Mouse (Mus musculus): ENCODE measurements around the gene Gm6803.
"Not testable (repeated sequence)": the region's sequence is repeated elsewhere in the genome, so short reads cannot be mapped to it uniquely, and the experiment has no call there.

Gm6803 gene

DNA sequence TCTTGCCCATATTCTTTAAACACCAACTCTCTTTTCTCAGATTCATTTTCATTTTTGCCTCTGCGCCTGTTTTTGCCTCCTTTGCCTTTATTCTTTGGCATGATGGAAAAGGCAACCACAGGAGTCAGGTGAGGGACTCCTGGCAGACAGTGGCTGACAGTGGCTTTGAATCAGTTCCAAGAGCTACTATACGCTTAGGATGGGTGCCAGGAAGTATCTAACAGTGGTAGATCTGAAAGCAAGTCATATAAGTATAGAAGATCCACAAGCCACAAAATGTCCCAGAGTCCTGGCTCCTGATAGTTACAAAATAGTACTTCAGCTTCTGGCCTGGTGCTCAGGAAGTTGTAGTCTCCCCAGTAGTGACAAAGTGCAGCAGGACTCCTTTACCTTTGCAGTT, at the start of gene Gm6803:
Gene Gm6803 (minus strand): TSS at position 101 of the 400 bp plus-strand sequence.
- DNase-seq: not testable (repeated sequence)

- not testable (repeated sequence) for DNase-seq
These were observed 26.7 kb upstream of the Gm6803 start for GRCm38 (mm10) chr12:88045226-88045625.

DNA sequence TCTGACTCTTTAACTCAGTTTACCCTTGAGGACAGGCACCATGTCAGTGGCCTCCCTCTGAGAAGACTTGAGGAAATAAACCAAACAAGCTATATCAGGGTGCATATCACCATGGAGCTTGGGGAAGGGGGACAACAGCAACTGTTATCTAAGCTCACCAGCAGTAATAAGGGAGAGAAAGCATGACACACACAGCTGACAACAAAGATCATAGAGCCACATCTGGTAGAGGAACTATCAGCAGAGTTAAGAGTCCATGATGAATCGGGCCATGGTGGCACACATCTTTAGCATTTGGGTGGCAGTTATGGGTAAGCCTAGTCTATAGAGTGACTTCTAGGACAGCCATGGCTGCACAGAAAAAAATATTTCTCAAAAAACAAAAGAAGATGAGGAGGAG, 21.1 kb upstream of the Gm6803 start:
- not testable (repeated sequence) for DNase-seq

DNA sequence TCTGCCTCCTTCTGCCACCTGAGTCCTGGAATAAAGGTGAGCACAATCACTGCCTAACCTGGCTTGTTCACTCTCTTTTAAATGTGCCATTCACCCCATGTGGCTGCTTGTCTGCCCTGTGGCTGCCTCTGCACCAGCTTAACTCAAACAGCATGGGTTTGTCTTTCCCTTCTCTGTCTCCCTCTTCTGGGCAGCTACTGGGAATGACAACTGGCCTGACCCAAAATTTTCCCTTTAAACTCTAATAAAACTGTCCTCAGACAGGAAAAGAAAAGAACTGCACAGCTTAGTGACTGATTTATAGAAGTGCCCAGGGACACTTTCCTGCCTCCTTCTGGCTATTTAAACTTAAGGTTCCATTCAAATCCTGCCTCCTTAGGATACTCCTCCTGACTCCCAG, 20.5 kb upstream of the Gm6803 start:
- not testable (repeated sequence) for DNase-seq

- DNase-seq: not testable (repeated sequence)
These were observed 13.7 kb upstream of the Gm6803 start for GRCm38 (mm10) chr12:88032250-88032649.

DNA sequence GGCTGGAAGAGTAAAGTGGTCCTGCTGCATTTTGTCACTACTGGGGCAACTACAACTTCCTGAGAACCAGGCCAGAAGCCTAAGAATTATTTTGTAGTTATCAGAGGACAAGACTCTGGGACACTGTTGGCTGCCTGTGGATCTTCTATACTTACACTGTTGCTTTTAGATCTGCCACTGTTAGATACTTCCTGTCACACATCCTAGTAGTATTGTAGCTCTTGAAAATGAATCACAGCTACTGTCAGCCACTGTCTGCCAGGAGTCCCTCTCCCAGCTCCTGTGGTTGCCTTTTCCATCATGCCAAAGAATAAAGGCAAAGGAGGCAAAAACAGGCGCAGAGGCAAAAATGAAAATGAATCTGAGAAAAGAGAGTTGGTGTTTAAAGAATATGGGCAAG, 8.1 kb upstream of the Gm6803 start, which contains the start of gene Gm2056:
Gene Gm2056 (plus strand): TSS at position 301 of the 400 bp plus-strand sequence.
- DNase-seq: not testable (repeated sequence)

DNA sequence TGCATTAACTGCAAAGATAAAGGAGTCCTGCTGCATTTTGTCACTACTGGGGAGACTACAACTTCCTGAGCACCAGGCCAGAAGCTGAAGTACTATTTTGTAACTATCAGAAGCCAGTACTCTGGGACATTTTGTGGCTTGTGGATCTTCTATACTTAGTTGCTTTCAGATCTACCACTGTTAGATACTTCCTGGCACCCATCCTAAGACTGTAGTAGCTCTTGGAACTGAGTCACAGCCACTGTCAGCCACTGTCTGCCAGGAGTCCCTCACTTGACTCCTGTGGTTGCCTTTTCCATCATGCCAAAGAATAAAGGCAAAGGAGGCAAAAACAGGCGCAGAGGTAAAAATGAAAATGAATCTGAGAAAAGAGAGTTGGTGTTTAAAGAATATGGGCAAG, 7.0 kb downstream of the Gm6803 start, which contains the start of gene Gm2075:
Gene Gm2075 (plus strand): TSS at position 301 of the 400 bp plus-strand sequence.
- DNase-seq: not testable (repeated sequence)

DNA sequence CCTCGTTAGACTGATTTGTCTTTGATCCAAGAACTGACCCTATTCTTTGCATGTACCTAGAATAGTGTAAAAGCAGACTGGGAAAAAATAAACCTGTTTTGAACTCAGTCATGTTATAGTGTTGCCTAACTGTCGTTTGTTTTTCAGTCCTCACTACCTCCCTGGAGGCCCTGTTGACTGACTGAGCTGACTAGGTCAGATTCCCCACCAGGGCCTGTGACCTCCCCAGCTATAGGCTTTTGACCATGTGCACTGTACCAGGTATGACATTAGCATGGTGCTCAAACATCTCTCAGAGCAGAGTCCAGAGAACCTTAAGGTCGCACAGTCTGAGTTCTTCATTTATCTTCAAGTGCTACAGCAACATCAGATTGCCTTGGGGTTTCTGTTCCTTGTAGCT, 14.5 kb downstream of the Gm6803 start:
- not testable (repeated sequence) for DNase-seq

DNA sequence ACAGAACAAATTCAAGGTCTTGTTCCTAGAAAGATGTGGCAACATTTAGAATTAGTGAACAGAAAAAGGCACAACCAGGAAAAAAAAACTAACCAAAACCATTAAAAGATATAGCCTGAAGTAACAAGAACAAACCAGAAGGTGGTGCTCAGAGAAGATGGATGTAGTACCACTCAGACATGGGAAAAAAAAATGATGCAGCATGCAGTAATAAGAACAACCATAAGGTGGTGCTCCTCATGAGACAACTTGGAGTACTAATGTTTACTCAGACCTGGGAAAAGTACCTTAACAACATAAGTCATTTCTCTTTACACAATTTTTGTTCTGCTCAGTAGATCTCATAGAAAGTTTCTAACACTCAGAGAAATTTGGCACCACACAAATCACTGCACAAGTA, 34.6 kb downstream of the Gm6803 start:
- not testable (repeated sequence) for DNase-seq
